Mouse (Mus musculus) granulocyte monocyte progenitor cell, adult 5-6 weeks (primary cell): ENCODE measurements at regions not wholly inside any gene's neighbourhood (a gene's known extent, or its start where the extent isn't known, plus 50 kb on each side); places are given as distances from the start of the nearest gene placed in this dataset.

Experiments
- ATAC-seq: replicated peaks from 2 replicates; pipeline ENCODE4 v1.8.0; 2016; ENCODE audit warnings: mild to moderate bottlenecking, moderate TSS enrichment, inconsistent platforms; ENCODE audit not compliant: poor library complexity, severe bottlenecking

- peak; percentile 48 for ATAC-seq
Measured at GRCm38 (mm10) chr17:27364899-27365298, 156.3 kb downstream of the Grm4 start.

GRCm38 (mm10) chr17:27364338-27364737, 156.9 kb downstream of the Grm4 start:
- no peak for ATAC-seq

- no peak for ATAC-seq
Measured at GRCm38 (mm10) chr17:27363911-27364310, 157.3 kb downstream of the Grm4 start.

- ATAC-seq, result no peak
Measured at GRCm38 (mm10) chr17:27362221-27362620, 158.0 kb upstream of the Lemd2 start.

- ATAC-seq, result no peak
Measured at GRCm38 (mm10) chr17:27361362-27361761, 157.1 kb upstream of the Lemd2 start.

GRCm38 (mm10) chr17:27356862-27357261, 152.6 kb upstream of the Lemd2 start:
- no peak for ATAC-seq

- no peak for ATAC-seq
Measured at GRCm38 (mm10) chr17:27355717-27356116, 151.4 kb upstream of the Lemd2 start.

- no peak for ATAC-seq
Measured at GRCm38 (mm10) chr17:27355056-27355455, 150.8 kb upstream of the Lemd2 start.

- ATAC-seq, result peak; percentile 37; the same call in 1 of the 2 replicates
Measured at GRCm38 (mm10) chr17:27349911-27350310, 145.6 kb upstream of the Lemd2 start.

GRCm38 (mm10) chr17:27349432-27349831, 145.2 kb upstream of the Lemd2 start:
- ATAC-seq, result no peak

GRCm38 (mm10) chr17:27341952-27342890, 138.0 kb upstream of the Lemd2 start:
- ATAC-seq, result peak; percentile 78

- no peak for ATAC-seq
Measured at GRCm38 (mm10) chr17:27339823-27340222, 135.6 kb upstream of the Lemd2 start.

- no peak for ATAC-seq
Measured at GRCm38 (mm10) chr17:27339261-27339660, 135.0 kb upstream of the Lemd2 start.

- ATAC-seq, result no peak
Measured at GRCm38 (mm10) chr17:27335621-27336020, 131.4 kb upstream of the Lemd2 start.

GRCm38 (mm10) chr17:27333593-27333992, 129.3 kb upstream of the Lemd2 start:
- ATAC-seq, result no peak

GRCm38 (mm10) chr17:27333141-27333540, 128.9 kb upstream of the Lemd2 start:
- no peak for ATAC-seq

GRCm38 (mm10) chr17:27332076-27332475, 127.8 kb upstream of the Lemd2 start:
- no peak for ATAC-seq

GRCm38 (mm10) chr17:27331630-27332029, 127.4 kb upstream of the Lemd2 start:
- ATAC-seq, result no peak

- no peak for ATAC-seq
Measured at GRCm38 (mm10) chr17:27329791-27330190, 125.5 kb upstream of the Lemd2 start.

- ATAC-seq, result no peak
Measured at GRCm38 (mm10) chr17:27329183-27329582, 124.9 kb upstream of the Lemd2 start.

- peak; percentile 92 for ATAC-seq
Measured at GRCm38 (mm10) chr17:27325002-27325460, 120.8 kb upstream of the Lemd2 start.

GRCm38 (mm10) chr17:27323513-27323912, 119.2 kb upstream of the Lemd2 start:
- no peak for ATAC-seq
